Mouse (Mus musculus): ENCODE measurements around the gene Ssu72. TPM values are rescaled to one million over a fixed set of nuclear protein-coding genes. Genes with fewer than 3 reads are reported as not detected.
"Not testable (repeated sequence)": the region's sequence is repeated elsewhere in the genome, so short reads cannot be mapped to it uniquely, and the experiment has no call there.

Gene Ssu72
- polyA plus RNA-seq, 1 experiment, result 112 TPM

DNA sequence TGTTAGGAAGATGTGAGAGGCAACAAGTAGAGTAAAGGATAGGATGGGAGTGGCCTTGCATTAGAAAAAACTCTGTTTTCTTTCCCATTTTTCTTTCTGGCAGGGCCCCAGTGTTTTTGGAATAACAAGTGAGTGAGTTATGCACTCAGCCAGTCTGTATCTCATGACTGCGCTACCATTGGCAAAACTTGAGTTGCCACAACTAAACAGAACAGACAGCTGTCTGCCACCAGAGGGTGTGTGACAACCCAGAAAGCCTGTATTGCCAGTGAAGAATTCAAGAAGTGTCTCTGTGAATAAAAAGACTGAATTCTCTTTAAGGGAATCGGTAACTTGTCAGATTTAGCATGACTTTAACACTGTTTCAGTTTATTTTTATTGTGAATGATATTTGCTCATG is 28.6 kb upstream of the Ssu72 start:
- H3K27me3 ChIP-seq (replicated peaks), result peaks cover 3% of the 10 kb centered on the region
- H3K4me3 ChIP-seq (replicated peaks), result no peak overlapping the region
- TF ChIP-seq GATA1 (IDR thresholded peaks at IDR 0.05; ENCODE audit: borderline replicate concordance, low read length), result no peak
- TF ChIP-seq FLI1 (IDR thresholded peaks at IDR 0.05; ENCODE audit: low read length), result no peak
- no peaks in the 10 kb centered on the region for H3K36me3 ChIP-seq (replicated peaks; ENCODE audit: low read length)
- H3K4me1 ChIP-seq, result no peaks in the 10 kb centered on the region
- no peaks in the 10 kb centered on the region for H3K9me3 ChIP-seq

DNA sequence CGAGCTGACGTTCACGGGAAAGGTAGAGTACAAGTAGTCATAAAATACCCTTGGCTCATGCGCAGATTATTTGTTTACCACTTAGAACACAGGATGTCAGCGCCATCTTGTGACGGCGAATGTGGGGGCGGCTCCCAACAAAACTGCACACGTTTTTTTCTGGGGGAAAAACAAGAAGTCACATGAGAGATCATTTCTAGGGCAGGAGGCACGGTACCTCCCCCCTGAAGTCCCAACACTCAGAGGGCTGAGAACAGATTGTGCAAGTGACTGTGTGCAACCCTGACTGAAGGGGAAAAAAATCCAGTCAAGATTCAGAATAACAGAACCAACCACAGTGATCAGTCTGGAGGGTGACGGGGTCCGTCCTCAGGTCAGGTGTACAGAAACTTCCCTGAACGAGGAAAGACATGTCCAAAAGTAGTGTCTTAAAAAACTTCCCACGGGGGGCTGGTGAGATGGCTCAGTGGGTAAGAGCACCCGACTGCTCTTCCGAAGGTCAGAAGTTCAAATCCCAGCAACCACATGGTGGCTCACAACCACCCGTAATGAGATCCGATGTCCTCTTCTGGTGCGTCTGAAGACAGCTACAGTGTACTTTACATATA is 20.8 kb upstream of the Ssu72 start:
- not testable (repeated sequence) for H3K4me1 ChIP-seq; H3K9me3 ChIP-seq; H3K4me3 ChIP-seq (replicated peaks); H3K36me3 ChIP-seq (replicated peaks; ENCODE audit: low read length)
- peaks cover 12% of the 10 kb centered on the region for H3K27me3 ChIP-seq (replicated peaks)

GRCm38 (mm10) chr4:155687764-155688163 is 16.8 kb upstream of the Ssu72 start:
- H3K9me3 ChIP-seq; H3K4me1 ChIP-seq; H3K4me3 ChIP-seq (replicated peaks); H3K36me3 ChIP-seq (replicated peaks; ENCODE audit: low read length): not testable (repeated sequence)
- H3K27me3 ChIP-seq (replicated peaks), result peaks cover 28% of the 10 kb centered on the region

DNA sequence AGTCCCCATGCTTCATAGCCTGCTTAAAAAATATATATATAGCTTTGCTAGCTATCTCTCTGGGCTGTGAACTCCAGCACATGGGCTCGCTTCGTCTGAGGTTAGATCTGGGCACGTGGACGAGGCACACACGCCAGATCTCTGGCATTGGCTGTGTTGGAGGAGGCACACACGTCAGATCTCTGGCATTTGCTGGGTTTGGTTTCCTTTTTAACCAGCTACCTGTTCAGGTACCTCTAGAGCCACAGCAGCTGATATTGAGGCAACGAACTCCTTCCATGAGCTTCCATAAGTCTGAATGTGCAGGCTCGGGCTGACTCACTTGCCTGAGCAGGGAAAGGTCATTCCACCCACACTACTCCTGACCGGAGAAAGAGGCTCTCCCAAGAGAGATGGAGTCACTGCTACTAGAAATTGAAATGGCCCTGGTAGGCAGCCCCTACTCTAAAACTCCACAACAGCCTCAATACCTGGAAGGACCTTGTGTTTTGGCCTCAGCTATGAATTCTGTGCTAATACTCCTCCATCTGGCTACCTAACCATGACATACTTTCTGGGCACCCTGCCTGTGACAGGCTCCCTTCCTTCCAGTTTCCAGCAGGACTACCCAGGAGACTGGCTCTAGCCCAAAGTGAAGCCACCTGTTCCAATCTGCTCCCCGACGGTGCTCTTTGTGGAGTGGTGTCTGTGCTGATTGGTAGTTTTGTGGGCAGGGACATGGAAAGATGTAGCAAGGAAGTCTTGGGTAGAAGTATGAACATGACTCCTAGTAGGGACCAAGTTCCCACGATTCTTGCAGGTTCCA is 13.8 kb upstream of the Ssu72 start:
- Histone ChIP-seq H3K9me3 (no peaks in the 10 kb centered on the region), H3K36me3 (replicated peaks; ENCODE audit: low read length) (no peaks in the 10 kb centered on the region), H3K4me1 (peaks cover 37% of the 10 kb centered on the region), H3K27me3 (replicated peaks) (peaks cover 53% of the 10 kb centered on the region), H3K4me3 (replicated peaks) (no peak overlapping the region)
- TF ChIP-seq FLI1 (IDR thresholded peaks at IDR 0.05; ENCODE audit: low read length), result no peak
- no peak for TF ChIP-seq GATA1 (IDR thresholded peaks at IDR 0.05; ENCODE audit: borderline replicate concordance, low read length)

DNA sequence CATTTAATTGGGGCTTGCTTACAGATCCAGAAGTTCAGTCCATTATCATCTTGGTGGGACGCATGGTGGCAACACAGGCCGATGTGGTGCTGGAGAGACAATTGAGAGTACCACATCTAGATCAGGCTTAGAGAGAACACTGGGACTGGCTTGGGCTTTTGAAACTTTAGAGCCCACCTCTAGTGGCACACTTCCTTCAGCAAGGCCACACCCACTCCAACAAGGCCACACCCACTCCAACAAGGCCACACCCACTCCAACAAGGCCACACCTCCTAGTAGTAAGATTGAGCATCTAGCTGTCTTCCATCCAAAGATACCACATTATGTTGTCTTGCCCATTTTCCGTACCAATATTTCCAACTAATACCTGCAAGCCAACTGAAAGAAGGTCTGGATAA is 12.2 kb upstream of the Ssu72 start:
- Histone ChIP-seq H3K27me3 (replicated peaks) (peaks cover 62% of the 10 kb centered on the region), H3K4me1 (peaks cover 53% of the 10 kb centered on the region), H3K9me3 (no peaks in the 10 kb centered on the region), H3K4me3 (replicated peaks) (no peak overlapping the region), H3K36me3 (replicated peaks; ENCODE audit: low read length) (no peaks in the 10 kb centered on the region)
- no peak for TF ChIP-seq GATA1 (IDR thresholded peaks at IDR 0.05; ENCODE audit: borderline replicate concordance, low read length)
- TF ChIP-seq FLI1 (IDR thresholded peaks at IDR 0.05; ENCODE audit: low read length), result no peak

DNA sequence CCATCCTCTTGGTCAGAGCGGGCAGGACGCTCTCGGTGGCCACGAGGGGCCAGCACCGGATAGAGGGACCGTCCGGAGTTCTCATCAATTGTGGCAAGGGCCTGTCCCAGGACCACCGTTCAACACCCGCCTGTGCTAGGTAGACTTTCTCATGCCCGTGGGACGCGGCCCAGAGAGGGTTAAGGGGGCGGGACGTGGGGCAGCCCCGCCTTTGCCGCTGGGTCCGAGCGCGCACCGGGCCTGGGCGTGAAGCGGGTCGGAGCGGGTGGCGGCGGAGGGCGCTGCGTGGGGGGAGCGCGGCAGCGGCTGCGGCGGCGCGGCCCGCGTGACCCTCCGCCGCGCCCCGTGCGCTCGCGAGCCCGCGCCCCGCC is 10.5 kb upstream of the Ssu72 start, which contains the start of gene Fndc10:
Gene Fndc10, plus strand, starts transcription at position 232 of the 371 bp plus-strand sequence.
- TF ChIP-seq GATA1 (IDR thresholded peaks at IDR 0.05; ENCODE audit: borderline replicate concordance, low read length) (no peak), FLI1 (IDR thresholded peaks at IDR 0.05; ENCODE audit: low read length) (no peak)
- Histone ChIP-seq H3K36me3 (replicated peaks; ENCODE audit: low read length) (no peaks in the 10 kb centered on the region), H3K4me1 (peaks cover 51% of the 10 kb centered on the region), H3K27me3 (replicated peaks) (peaks cover 68% of the 10 kb centered on the region), H3K4me3 (replicated peaks) (peak within 1 kb of the TSS; percentile 95), H3K9me3 (no peaks in the 10 kb centered on the region)

- Histone ChIP-seq H3K9me3 (no peaks in the 10 kb centered on the region), H3K27me3 (replicated peaks) (peaks cover 69% of the 10 kb centered on the region), H3K4me3 (replicated peaks) (peak overlapping the region; percentile 95), H3K36me3 (replicated peaks; ENCODE audit: low read length) (no peaks in the 10 kb centered on the region), H3K4me1 (peaks cover 51% of the 10 kb centered on the region)
- no peak for TF ChIP-seq FLI1 (IDR thresholded peaks at IDR 0.05; ENCODE audit: low read length)
- no peak for TF ChIP-seq GATA1 (IDR thresholded peaks at IDR 0.05; ENCODE audit: borderline replicate concordance, low read length)
Observed at GRCm38 (mm10) chr4:155694482-155695401, 9.9 kb upstream of the Ssu72 start.

DNA sequence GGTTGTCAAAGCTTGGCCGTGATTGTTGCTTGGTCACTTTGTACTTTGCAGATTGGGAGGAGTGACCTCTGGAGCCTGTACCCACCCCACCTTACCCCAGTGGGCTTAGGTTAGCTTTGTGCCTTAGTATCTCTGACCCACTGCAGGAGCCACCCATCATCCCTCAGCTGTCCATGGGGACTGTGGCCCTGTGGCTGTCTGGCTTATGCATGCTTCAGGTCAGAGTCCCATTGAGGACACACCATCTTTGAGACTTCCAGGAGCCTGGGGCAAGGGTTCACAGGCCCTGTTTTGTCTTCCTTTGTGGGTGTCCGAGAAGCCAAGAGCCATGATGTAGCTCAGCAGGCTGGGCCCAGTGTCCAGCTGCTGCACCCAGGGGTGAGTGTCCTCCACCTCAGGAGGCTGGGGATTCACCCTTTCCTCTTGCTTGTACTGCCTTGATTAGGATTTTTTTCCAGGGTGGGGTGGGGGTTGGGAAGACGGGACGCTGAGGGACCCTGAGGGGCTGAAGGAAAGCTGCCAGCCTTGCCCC is 9.0 kb upstream of the Ssu72 start:
- Histone ChIP-seq H3K4me3 (replicated peaks) (peak overlapping the region; percentile 62), H3K27me3 (replicated peaks) (peaks cover 68% of the 10 kb centered on the region), H3K4me1 (peaks cover 51% of the 10 kb centered on the region), H3K9me3 (no peaks in the 10 kb centered on the region), H3K36me3 (replicated peaks; ENCODE audit: low read length) (no peaks in the 10 kb centered on the region)
- TF ChIP-seq GATA1 (IDR thresholded peaks at IDR 0.05; ENCODE audit: borderline replicate concordance, low read length), result no peak
- no peak for TF ChIP-seq FLI1 (IDR thresholded peaks at IDR 0.05; ENCODE audit: low read length)

GRCm38 (mm10) chr4:155696261-155697255 is 8.0 kb upstream of the Ssu72 start:
- Histone ChIP-seq H3K9me3 (no peaks in the 10 kb centered on the region), H3K27me3 (replicated peaks) (peaks cover 60% of the 10 kb centered on the region), H3K4me3 (replicated peaks) (no peak overlapping the region), H3K4me1 (peaks cover 55% of the 10 kb centered on the region), H3K36me3 (replicated peaks; ENCODE audit: low read length) (no peaks in the 10 kb centered on the region)
- no peak for TF ChIP-seq GATA1 (IDR thresholded peaks at IDR 0.05; ENCODE audit: borderline replicate concordance, low read length)
- no peak for TF ChIP-seq FLI1 (IDR thresholded peaks at IDR 0.05; ENCODE audit: low read length)
